Mouse (Mus musculus) heart, postnatal 0 days (tissue): ENCODE data around the gene Oasl1. TPM values are rescaled to one million over a fixed set of nuclear protein-coding genes. Genes with fewer than 3 reads are reported as not detected.

Experiments used
- ATAC-seq: fragments of 200-750 bp; cut with Nextera tagmentation; 2 replicates; pipeline ENCODE4 v1.8.0; 2017; ENCODE audit warnings: low read depth, moderate number of reproducible peaks, moderate library complexity; ENCODE audit not compliant: insufficient read depth
- DNase-seq: peaks from one replicate; pipeline ENCODE4 v3.0.0-alpha.2; 2016; ENCODE audit warnings: low spot score
- H3K27ac ChIP-seq: fragments of 300-500 bp; sonication (generic); 2 replicates; pipeline ENCODE4 v1.5.1; 2014; ENCODE audit warnings: low read depth, mild to moderate bottlenecking
- H3K27me3 ChIP-seq: fragments of 300-500 bp; sonication (generic); 2 replicates; pipeline ENCODE4 v1.6.1; 2014; ENCODE audit warnings: low read length, mixed read lengths; ENCODE audit not compliant: control insufficient read depth, insufficient read depth
- H3K36me3 ChIP-seq: fragments of 300-500 bp; sonication (generic); replicated peaks from 2 replicates; pipeline ENCODE4 v1.6.1; 2014; ENCODE audit warnings: low read length, mixed read lengths; ENCODE audit not compliant: control insufficient read depth, insufficient read depth
- H3K4me1 ChIP-seq: fragments of 300-500 bp; sonication (generic); 2 replicates; pipeline ENCODE4 v1.6.1; 2014; ENCODE audit warnings: antibody characterized with exemption; ENCODE audit not compliant: control insufficient read depth, insufficient read depth
- H3K4me2 ChIP-seq: fragments of 300-500 bp; sonication (generic); 2 replicates; pipeline ENCODE4 v1.6.1; 2014; ENCODE audit warnings: low read depth, mild to moderate bottlenecking, low read length, moderate library complexity
- H3K4me3 ChIP-seq: fragments of 300-500 bp; sonication (generic); 2 replicates; pipeline ENCODE4 v1.5.1; 2014; ENCODE audit warnings: low read depth, low read length
- H3K9ac ChIP-seq: fragments of 300-500 bp; sonication (generic); replicated peaks from 2 replicates; pipeline ENCODE4 v1.6.1; 2014; ENCODE audit warnings: low read depth, low read length, mixed read lengths
- H3K9me3 ChIP-seq: fragments of 300-500 bp; sonication (generic); replicated peaks from 2 replicates; pipeline ENCODE4 v1.6.1; 2016; ENCODE audit warnings: low read length; ENCODE audit not compliant: control insufficient read depth
- CTCF ChIP-seq: IDR thresholded peaks from 2 replicates; pipeline ENCODE4 v1.5.1; 2016; ENCODE audit warnings: antibody characterized with exemption, control low read depth, low read depth
- EP300 ChIP-seq: IDR thresholded peaks from 2 replicates; pipeline ENCODE4 v1.6.1; 2016; ENCODE audit warnings: antibody characterized with exemption, low read depth
- WGBS: fragments of 180-500 bp; shearing (Covaris S2); extraction: QIAGEN DNeasy Blood & Tissue Kit; methylation state at CpG from one replicate; pipeline ENCODE4 v1.1.7; 2014; 5-methylcytosine and 5-hydroxymethylcytosine counted together
- polyA plus RNA-seq: library from polyadenylated mRNA; unstranded; fragments of >200 nt; fragmentation: Nextera tagmentation; extraction: Ambion mirVana; gene quantifications from 2 replicates; pipeline ENCODE4 v1.2.1, GENCODE M21; 2015
- total RNA-seq: library from RNA; depleted of rRNA; stranded (reverse); fragments of >200 nt; gene quantifications from 2 replicates; pipeline ENCODE4 v1.2.3, GENCODE M21; 2014; ENCODE audit warnings: low replicate concordance

The Oasl1 gene
- total and polyA plus RNA-seq, 2 experiments from 2014 or later, result 0.68 to 9.4 TPM

DNA sequence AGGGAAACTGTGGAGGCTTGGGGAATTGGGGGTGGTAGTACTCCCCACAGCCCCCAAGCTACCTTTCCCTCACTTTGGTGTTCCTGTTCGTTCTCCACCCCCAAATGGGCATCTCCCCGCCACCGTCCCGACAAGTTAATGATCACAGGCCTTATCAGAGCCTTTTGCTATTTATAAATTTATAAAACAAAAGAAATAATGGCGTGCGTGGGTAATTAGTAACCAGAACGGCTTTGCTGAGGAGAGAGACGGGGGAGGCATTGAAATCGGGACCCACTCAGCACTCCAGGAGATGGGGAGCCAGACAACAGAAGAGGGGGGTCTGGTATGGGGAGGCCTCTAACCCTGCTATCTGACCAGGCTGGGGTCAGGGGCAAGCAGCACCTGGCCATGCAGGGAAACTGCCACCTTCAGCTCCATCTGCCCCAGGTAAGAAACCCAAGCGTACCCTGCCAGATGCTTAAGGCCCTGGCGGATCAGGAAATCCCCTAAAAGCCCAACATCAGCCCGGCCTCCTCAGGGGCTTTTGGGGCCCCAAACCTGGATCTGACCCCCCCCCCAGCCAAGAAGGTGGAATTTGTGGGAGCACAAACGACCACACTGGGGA lies 46.7 kb downstream of the Oasl1 start:
- ATAC-seq (no peak), DNase-seq (no peak)
- H3K4me3 ChIP-seq, result no peak overlapping the region
- no peak overlapping the region for H3K27ac ChIP-seq
- H3K36me3 ChIP-seq, result no peaks in the 10 kb centered on the region
- no peak overlapping the region for H3K4me2 ChIP-seq
- no peak overlapping the region for H3K9ac ChIP-seq
- WGBS, result 54% methylated on average over 13 of the region's 13 CpGs
- no peak for TF ChIP-seq EP300
- TF ChIP-seq CTCF, result no peak
- H3K4me1 ChIP-seq, result peaks cover 9% of the 10 kb centered on the region
- peaks cover 31% of the 10 kb centered on the region for H3K27me3 ChIP-seq
- H3K9me3 ChIP-seq, result no peaks in the 10 kb centered on the region

- no peak for TF ChIP-seq CTCF
- no peak for TF ChIP-seq EP300
- 85% methylated on average over 17 of the region's 17 CpGs for WGBS
- no peak for ATAC-seq
Observed at GRCm38 (mm10) chr5:114970824-114971227, 47.8 kb downstream of the Oasl1 start, which contains the start of gene Hnf1a. Hnf1a (minus strand) TSS chr5:114971094.

DNA sequence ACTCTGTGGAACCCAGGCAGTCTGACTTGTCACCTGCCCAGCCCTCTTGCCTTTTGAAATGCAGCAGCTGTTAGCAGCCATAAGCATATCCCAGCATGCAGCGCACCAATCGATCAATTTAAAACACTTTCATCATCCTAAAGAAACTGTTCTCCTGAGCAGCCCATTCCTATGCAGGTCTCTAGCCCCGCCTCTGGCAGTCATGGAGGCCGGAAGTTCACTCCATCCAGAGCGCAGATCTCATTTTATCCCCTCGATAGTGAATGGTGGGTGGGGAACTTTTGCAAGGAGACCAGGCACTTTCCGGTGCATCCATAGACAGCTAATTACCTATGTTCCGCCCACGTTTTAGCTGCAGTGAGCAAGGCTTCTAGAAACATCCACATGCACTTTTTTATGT lies 49.2 kb downstream of the Oasl1 start:
- H3K27me3 ChIP-seq, result peaks cover 31% of the 10 kb centered on the region
- H3K4me1 ChIP-seq, result no peaks in the 10 kb centered on the region
- WGBS, result 85% methylated on average over 9 of the region's 9 CpGs
- TF ChIP-seq CTCF (no peak), EP300 (no peak)
- H3K4me3 ChIP-seq, result no peak overlapping the region
- DNase-seq (no peak), ATAC-seq (no peak)
- H3K9me3 ChIP-seq, result no peaks in the 10 kb centered on the region
- no peak overlapping the region for H3K27ac ChIP-seq
- no peak overlapping the region for H3K4me2 ChIP-seq
- no peak overlapping the region for H3K9ac ChIP-seq
- H3K36me3 ChIP-seq, result no peaks in the 10 kb centered on the region

More at GRCm38 (mm10) chr5:114970824-114971227, 47.8 kb downstream of the Oasl1 start, which contains the start of gene Hnf1a:
- no peak for DNase-seq
- Histone ChIP-seq H3K27me3 (peaks cover 31% of the 10 kb centered on the region), H3K4me1 (no peaks in the 10 kb centered on the region), H3K9ac (no peak within 1 kb of the TSS), H3K9me3 (no peaks in the 10 kb centered on the region), H3K4me3 (no peak within 1 kb of the TSS), H3K27ac (no peak within 1 kb of the TSS), H3K36me3 (no peaks in the 10 kb centered on the region), H3K4me2 (no peak within 1 kb of the TSS)

- 67% methylated on average over 8 of the region's 8 CpGs for WGBS
Observed at GRCm38 (mm10) chr5:114973131-114973530, 50.1 kb downstream of the Oasl1 start.

DNA sequence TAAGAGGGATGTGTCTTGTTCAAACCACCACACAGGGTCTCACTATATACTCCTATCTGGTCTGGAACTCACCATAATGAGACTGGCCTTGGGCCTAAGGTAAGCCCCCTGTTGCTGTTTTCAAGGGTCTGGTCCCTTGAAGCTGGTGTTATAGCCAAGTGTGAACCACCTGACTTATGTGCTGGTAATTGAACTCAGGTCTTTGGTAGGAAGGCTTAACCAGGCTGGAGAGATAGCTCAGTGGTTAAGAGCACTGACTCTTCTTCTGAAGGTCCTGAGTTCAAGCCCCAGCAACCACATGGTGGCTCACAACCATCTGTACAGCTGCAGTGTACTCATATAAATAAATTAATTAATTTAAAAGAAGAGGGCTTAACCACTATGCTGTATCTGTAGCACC lies 53.9 kb downstream of the Oasl1 start:
- no peaks in the 10 kb centered on the region for H3K27me3 ChIP-seq
- H3K9ac ChIP-seq, result no peak overlapping the region
- no peak overlapping the region for H3K4me3 ChIP-seq
- H3K36me3 ChIP-seq, result no peaks in the 10 kb centered on the region
- no peaks in the 10 kb centered on the region for H3K9me3 ChIP-seq
- TF ChIP-seq CTCF (no peak), EP300 (no peak)
- DNase-seq, result no peak
- no peak overlapping the region for H3K4me2 ChIP-seq
- no peak for ATAC-seq
- H3K4me1 ChIP-seq, result peaks cover 12% of the 10 kb centered on the region; the same call in 1 of the 2 replicates
- no peak overlapping the region for H3K27ac ChIP-seq

More at GRCm38 (mm10) chr5:114973131-114973530, 50.1 kb downstream of the Oasl1 start:
- Histone ChIP-seq H3K4me2 (no peak overlapping the region), H3K4me3 (no peak overlapping the region), H3K27me3 (peaks cover 25% of the 10 kb centered on the region), H3K4me1 (no peaks in the 10 kb centered on the region), H3K27ac (no peak overlapping the region), H3K9me3 (no peaks in the 10 kb centered on the region), H3K36me3 (no peaks in the 10 kb centered on the region), H3K9ac (no peak overlapping the region)
- no peak for TF ChIP-seq CTCF
- no peak for TF ChIP-seq EP300
- DNase-seq (no peak), ATAC-seq (no peak)

DNA sequence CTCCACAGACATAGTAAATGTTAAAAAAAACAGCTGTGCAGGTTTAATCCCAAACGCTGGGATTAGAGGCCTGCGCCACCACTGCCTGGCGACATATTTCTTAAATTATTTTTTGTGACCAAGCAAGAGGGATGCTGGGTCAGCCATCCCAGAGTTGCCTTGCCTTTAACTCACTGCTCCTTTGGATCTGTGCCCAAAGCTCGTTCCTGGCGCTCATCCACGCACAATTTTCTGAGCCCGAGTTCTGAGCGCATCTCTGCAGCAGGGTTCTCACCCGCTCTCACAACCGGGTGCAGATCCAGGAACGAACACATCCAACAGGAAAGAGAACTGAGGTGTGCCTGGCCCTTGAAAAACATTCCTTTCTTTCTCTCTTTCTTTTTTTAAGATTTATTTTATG lies 55.4 kb downstream of the Oasl1 start:
- no peaks in the 10 kb centered on the region for H3K36me3 ChIP-seq
- no peaks in the 10 kb centered on the region for H3K27me3 ChIP-seq
- ATAC-seq, result no peak
- WGBS, result 54% methylated on average over 11 of the region's 11 CpGs
- no peak overlapping the region for H3K27ac ChIP-seq
- H3K9me3 ChIP-seq, result no peaks in the 10 kb centered on the region
- H3K4me3 ChIP-seq, result no peak overlapping the region
- H3K9ac ChIP-seq, result no peak overlapping the region
- TF ChIP-seq EP300 (no peak), CTCF (no peak)
- no peak for DNase-seq
- no peak overlapping the region for H3K4me2 ChIP-seq
- peaks cover 12% of the 10 kb centered on the region; the same call in 1 of the 2 replicates for H3K4me1 ChIP-seq
